Mouse (Mus musculus) adrenal gland, postnatal 0 days (tissue): ENCODE measurements around the gene Ranbp2. TPM values are rescaled to one million over a fixed set of nuclear protein-coding genes. Genes with fewer than 3 reads are reported as not detected.

Experiments
- polyA plus RNA-seq: library from polyadenylated mRNA; unstranded; fragments of >200 nt; fragmentation: Nextera tagmentation; extraction: Ambion mirVana; gene quantifications from 2 replicates; pipeline ENCODE4 v1.2.1, GENCODE M21; 2015

Gene Ranbp2
- polyA plus RNA-seq: 8.0 and 12.7 TPM in 2 replicates

DNA sequence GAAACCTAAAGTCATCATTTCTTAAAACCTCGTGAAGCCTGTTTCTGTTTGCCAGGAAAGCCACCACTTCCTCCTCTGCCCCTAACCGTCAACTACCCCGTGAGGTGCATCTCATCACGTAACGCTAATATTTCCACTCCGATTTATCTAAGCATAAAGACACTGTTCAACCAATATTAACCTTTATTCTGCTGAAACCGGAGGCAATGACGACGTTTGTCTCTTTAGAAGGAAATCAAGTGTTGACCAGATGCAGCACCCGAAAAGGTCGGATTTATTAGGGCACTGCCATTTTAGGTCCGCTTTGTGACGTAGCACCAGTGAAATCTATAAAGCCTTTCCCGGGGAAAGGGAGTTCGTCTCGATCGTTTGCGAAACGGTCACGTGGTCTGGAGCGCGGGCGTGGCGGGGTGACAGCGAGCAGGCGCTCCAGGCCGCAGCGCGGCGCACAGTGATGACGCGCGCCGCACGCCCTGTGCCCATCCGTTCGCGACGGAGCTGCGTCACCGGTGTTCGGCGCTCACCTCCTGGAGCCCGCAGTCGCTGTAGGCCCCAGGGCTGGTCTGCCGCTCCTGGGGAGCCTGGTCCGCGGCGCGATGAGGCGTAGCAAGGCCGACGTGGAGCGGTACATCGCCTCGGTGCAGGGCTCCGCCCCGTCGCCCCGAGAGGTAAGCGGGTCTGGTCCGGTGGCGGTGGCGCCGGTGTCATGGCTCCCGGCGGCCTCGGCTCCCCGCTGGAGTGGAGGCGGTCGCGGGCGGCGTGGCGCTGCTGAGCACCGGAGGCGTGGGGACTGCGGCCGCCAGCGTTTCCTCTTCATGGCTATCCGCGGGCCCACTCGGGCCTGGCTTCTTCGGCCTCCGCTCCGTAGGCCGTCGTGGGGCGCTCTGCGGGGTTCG lies at the start of gene Ranbp2:
Ranbp2 (plus strand) TSS at position 537 of the 896 bp plus-strand sequence.

DNA sequence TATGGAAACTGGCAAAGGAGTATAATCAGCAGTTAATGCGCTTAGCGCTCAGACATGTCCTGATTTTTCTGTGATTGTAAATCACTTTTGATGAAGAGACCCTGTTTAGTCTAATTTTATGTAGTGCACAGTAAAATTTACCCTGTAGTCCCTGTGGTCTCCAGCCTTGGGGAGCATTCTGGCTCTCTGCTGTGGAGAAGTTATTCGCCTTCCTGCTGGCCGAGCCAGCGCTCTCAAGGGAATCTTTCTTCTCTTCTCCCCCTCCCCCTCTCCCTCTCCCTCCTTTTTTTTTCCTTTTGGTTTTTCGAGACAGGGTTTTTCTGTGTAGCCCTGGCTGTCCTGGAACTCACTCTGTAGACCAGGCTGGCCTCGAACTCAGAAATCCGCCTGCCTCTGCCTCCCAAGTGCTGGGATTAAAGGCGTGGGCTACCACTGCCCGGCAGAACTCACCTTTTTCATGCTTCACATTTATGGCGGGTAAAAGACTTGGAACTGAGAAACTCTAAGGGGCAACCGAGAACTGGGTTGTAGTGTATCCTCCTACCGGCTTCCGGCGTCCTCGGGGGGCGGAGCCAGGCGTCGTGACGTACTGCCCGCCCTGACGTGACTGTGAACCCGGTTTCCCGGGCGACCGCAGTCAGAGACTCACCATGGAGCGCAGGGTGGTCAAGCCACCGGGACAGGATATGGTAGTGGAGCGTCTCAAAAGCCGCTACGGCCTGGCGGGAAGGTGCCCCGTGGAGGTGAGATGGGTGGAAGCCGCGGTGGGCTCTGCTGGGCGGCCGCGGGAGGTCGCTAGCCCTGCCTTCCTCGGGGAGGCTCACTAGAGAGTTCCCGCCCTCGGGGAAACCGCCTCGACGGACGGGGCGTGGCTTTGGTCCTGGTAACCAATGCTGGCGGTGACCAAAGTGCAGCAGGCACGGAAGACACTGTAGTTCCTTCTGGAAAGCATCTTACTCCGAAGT lies 50.9 kb downstream of the Ranbp2 start, which contains the start of gene Ccdc138:
Ccdc138 (plus strand) TSS at position 629 of the 965 bp plus-strand sequence.

Other genes starting within 250 kb of the Ranbp2 start
- not detected in 2 replicates for gene AW822073, start 222.0 kb upstream of the Ranbp2 start, polyA plus RNA-seq
- not detected in 2 replicates for gene Duxf3, start 214.2 kb upstream of the Ranbp2 start, polyA plus RNA-seq
- gene Gm4981, start 210.2 kb upstream of the Ranbp2 start, polyA plus RNA-seq: not detected in 2 replicates
- 51.2 and 83.3 TPM in 2 replicates for gene Gcc2, start 191.4 kb upstream of the Ranbp2 start, polyA plus RNA-seq
- 72.6 and 86.7 TPM in 2 replicates for gene Lims1, start 123.5 kb upstream of the Ranbp2 start, polyA plus RNA-seq
- 2.3 and 5.2 TPM in 2 replicates for gene Ccdc138, start 51.0 kb downstream of the Ranbp2 start, polyA plus RNA-seq
- gene Edar, start 228.7 kb downstream of the Ranbp2 start, polyA plus RNA-seq: 0.17 and 0.39 TPM in 2 replicates